Mouse (Mus musculus) liver, embryonic 14.5 days (tissue): ENCODE results near the gene Pimreg.

Source experiments
- CTCF ChIP-seq: IDR thresholded peaks from 2 replicates; pipeline ENCODE4 v1.5.1; 2016; ENCODE audit warnings: antibody characterized with exemption, low read depth, control low read depth
- EP300 ChIP-seq: IDR thresholded peaks from 2 replicates; pipeline ENCODE4 v1.6.1; 2016; ENCODE audit warnings: antibody characterized with exemption, low read depth

DNA sequence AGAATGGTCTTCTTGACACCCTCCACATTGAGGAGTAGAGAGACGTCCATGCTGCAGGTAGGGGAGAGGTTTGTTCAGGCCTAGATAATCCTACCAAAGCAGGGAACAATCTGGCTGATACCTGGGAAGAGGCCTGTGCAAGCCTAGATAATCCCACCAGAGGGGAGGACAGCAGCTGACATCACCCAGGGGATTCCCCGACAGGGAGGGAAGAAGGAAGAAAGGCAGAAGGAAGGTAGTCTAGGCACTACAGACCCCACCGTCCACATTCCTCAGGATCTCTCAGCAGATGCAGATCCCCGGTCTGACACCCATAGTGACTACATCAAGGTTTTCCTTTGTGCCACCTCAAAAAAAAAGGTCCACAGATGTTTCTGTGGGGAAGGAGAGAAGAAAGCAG is 4.4 kb upstream of the Pimreg start, which contains the start of gene Aipl1:
- TF ChIP-seq EP300 = no peak
- TF ChIP-seq CTCF = no peak
